Mouse (Mus musculus) gastrocnemius, postnatal 25 days (tissue): ENCODE results near the gene Kctd11. TPM values are rescaled to one million over a fixed set of nuclear protein-coding genes. Genes with fewer than 3 reads are reported as not detected.

ENCODE experiments used
- DNase-seq: peaks from one replicate; pipeline ENCODE4 v3.0.0; 2022
- microRNA-seq, 2 experiments: library from miRNA; unstranded; fragments of <30 nt; microRNA quantifications; one replicate each; pipeline ENCODE4 v1.2.0; 2021; ENCODE audit warnings: borderline replicate concordance in 2 of 2
- total RNA-seq, 2 experiments: library from RNA; stranded (reverse); gene quantifications; 1 replicate in 1 of 2; 2 replicates in 1 of 2; pipeline ENCODE4 v1.2.3; 2021

Gene Kctd11
- total RNA-seq, 2 experiments from 2014 or later: 1.7 to 2.2 TPM

- no peak for DNase-seq
Observed at GRCm38 (mm10) chr11:69849128-69849527, 32.1 kb downstream of the Kctd11 start.

- no peak for DNase-seq
Observed at GRCm38 (mm10) chr11:69848021-69848420, 33.2 kb downstream of the Kctd11 start.

DNA sequence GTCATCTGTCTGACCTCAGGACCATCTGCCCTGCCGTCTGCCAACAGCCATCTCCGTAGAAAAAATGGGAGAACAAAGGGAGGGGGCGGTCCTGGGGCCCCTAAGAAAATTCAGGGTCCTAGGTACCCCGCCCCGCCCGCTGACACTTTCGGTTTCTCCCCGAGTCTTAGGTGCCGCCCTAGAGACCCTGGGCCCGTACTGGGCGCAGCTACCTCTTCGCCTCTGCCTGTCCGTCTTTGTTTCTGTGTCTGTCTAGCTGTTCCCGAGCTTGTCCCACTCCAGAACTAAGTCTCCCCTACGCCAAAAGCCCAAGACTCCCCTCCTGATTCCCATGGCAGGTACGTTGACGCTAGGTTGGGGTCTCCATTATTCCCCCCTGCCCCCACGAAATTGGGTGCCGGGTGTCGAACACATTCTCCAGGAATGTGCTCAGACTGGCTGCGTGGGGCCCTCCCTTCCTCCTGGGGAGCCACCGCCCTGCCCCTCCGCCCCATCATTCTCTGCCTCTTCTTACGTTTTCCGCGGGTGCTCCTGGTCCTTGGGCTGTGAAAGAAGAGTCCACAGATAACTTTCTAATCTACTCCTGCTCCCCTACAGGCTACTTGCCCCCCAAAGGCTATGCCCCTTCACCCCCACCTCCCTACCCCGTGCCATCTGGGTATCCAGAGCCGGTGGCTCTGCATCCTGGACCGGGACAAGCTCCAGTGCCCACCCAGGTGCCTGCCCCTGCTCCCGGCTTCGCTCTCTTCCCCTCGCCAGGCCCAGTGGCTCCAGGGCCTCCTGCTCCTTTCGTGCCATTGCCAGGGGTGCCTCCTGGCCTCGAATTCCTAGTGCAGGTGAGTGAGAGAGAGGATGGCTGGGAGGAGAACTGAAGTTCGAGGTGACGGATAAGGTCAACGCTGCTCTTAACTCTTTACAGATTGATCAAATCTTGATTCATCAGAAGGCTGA lies 34.2 kb downstream of the Kctd11 start:
- peak; percentile 32 for DNase-seq

DNA sequence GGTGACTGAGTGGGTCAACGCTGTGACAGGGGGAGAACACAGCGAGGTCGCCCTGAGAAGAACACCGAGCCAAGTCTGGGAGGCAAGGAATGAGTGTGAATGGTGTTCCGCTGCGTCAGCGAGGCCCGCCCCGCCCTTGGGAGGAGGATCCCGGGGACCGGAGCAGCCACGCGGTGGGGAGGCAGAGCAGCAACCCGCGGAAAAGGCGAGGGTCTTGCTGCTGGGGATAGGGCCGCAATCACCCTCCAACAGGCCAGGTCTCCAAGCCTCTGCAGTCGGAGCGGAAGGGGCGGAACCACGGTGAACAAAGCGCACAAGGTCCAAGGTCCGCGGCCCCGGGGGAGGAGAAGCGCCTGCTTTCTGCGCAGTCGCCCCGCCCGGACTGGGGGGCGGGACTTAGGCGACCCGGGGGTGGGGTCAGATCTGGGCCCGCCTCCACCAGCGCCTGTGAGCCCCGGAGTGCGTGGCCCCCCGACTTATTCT lies 35.0 kb downstream of the Kctd11 start, which contains the start of gene Plscr3:
Gene Plscr3 (plus strand): TSS at position 179 of the 483 bp plus-strand sequence.
- peak; percentile 89 for DNase-seq

GRCm38 (mm10) chr11:69838714-69839104 lies 42.5 kb downstream of the Kctd11 start:
- no peak for DNase-seq

- DNase-seq: peak; percentile 96
Observed at GRCm38 (mm10) chr11:69837952-69838713, 43.1 kb downstream of the Kctd11 start, which contains the start of gene Tmem256. Gene Tmem256 (plus strand): TSS chr11:69838514.

DNA sequence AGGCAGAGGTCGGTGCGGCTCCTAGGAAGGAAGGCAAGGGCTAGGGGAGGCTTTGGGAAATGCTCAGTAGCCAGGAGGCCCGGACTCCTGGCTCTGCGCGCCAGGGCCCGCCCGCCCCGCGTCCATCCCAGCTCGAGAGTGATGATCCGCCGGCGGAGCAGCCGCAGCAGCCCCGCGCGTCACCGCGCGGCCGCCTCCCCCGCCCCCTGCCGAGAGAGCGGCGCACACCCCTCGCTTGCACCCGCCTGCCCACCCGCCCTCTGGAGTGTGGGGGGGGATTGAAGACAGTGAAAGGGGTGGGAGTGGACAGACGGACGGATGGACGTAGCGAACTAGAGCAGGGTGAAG lies 43.6 kb downstream of the Kctd11 start, which contains the start of gene Nlgn2:
Gene Nlgn2 (minus strand): TSS at position 181 of the 348 bp plus-strand sequence.
- no peak for DNase-seq

DNA sequence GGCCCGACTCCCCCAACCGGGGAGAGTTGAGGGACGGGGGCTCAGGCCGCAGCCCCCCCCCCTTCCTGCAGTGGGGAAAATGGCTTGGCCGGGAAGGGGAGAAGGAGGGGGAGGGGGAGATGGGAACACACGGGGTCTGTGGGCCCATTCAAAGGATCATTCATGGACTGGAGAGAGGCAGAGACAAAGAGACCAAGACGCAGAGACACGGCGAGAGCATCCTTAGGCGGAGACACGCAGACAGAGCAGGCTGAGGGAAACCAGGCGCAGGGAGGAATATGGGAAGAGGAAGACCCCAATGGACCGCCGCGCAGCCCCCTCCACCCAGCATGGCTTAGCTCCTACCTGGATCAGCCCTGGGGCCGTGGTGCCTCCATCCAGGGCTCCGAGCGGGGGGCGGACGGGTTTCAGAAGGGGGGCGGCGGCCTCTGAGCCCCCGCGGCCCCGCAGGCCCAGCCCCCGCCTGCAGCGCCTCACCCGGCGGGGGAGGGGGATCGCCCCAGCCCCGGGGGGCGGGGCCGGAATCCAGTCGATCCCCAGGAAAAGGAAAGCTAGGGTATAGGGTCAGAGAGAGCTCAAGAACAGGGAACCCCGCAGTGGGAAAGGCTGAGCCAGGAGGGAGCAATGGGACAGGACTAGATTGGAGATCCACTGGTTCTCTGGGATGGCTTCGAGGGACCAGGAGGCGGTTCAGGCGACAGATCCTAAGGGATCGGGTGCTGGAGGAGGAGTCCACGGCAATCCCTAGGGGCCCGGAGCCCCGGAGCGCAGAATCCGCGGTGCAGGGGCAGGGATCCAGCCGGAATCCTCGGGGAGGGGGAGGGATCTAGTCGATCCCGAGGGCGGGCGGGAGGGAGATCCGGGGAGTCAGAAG lies 44.3 kb downstream of the Kctd11 start:
- peak; percentile 58 for DNase-seq

DNA sequence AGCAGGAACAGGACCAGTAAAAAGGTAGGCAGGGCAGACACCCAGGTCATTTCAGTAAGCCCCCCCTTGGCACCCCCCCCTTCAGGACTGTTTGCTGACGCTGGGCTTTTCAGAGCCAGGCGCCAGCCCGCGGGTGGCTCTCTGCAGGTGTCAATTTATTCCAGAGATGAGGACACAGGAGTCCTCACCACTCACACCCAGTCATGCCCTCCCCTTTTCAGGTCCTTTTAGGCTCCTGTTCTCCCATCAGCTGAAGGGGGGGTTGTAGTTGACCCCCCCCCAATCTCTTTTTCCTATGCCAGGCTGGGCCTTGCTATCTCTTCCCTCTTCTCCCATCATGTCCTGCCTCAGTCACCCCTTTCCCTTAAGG lies 45.3 kb downstream of the Kctd11 start:
- DNase-seq: no peak

DNA sequence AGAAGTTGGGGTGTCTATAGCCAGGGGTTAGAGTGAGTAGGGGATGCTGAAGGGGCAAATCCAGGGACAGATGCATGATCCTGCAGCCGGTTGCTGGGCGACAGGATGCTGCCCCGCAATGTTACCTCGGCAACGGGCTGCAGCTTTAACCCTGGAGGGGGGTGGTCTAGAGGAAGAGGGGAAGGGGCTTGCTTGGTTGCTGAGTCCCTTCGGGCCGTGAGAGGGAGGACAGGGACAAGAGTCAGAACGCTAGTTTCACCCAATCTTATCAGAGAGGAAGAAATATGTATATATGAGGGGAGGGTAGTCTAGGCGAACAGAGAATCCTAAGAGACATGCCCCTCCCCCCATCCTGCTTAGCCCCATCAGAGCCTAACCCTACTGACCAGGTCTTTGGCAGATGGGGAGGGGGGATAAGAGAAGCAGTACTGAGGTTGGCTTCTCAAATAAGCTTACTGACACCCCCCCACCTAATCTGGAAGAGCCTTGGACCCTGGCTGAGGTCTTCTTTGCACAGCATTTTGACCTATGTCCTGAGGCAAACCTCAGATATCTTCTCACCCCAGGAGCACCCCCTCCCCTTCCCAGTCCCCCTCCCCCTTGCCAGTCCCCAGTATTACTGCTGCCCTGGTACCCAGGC lies 45.8 kb downstream of the Kctd11 start:
- DNase-seq: no peak

DNA sequence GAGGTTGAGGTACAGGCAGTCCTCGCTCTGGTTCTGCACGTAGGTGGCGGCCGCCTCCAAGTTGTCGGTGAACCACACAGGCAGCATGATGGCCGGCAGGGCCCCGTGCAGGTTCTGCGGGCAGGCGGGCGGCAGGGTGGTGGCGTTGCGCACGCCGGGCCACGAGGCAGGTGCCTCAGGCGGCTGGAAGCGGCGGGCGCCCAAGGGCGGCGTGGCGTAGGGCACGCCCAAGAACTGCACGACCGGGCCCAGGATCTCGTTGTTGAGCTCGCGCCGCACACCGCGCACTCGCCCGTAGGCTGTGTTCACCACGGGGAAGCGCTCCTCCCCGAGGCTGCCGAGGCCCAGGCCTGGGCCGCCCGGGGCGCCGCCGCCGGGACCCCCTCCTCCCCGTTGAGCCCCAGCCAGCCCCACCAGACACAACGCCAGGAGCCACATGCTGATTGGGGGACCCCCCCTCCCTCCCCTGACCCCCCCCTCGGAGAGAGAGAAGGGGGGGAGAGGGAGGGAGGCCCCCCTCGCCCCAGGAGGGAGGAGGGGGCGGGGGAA lies 47.1 kb downstream of the Kctd11 start:
- no peak for DNase-seq

DNA sequence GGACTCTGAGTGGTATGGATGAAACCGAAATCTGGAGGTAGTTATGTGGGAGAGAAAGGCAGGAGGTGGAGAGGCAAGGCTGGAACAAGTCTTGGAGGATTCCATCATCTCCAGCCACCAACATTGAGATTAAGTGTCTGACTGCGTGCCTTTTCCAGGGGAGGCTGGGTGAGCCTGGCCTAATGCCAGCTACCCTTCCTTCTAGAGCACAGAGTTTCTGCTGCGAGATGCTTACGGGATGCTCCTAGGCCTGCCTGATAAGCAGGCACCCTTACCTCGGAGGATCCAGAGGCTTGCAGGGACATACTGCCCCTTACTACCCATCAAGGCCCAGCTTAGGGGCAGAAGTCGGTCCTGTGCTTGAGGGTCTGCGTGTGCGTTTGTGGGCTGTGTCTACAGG lies 47.7 kb downstream of the Kctd11 start:
- no peak for DNase-seq

DNA sequence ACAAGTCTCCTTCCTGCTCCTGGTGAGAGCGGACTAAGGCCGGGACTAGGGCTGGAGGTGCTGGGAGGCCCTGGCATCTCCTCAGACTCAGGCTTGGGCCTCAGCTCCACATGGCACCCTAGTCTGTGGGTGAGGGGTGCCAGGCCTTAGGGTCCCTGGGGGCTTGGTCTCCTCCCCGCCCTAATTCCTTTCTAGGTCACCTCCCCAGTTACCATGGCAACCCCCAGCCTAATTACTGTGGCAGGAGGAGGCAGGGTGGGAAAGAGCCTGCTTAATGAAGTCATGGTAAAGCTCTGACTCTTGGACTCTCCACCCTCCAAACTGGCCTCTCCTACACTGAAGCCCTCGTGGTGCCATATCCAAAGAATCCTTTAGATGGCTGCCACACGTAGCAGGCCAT lies 52.4 kb downstream of the Kctd11 start:
- no peak for DNase-seq

Small RNAs within 50 kb of the gene (microRNA-seq; reads per million reads assigned to microRNA genes)
- gene Mir6924: 0 reads per million in 2 experiments

Other genes with a start within 250 kb of the Kctd11 start
- 10 to 100 TPM; 76.0 to 77.1 TPM for gene Fxr2, start 248.4 kb downstream of the Kctd11 start, total RNA-seq
- not detected for gene Sox15, start 226.1 kb downstream of the Kctd11 start, total RNA-seq
- gene Mpdu1, start 218.8 kb downstream of the Kctd11 start, total RNA-seq: 10 to 100 TPM in 1 of 2 experiments, 1 to 10 TPM in 1; 6.6 to 10.0 TPM
- 1 to 10 TPM; 1.3 to 9.1 TPM for gene Cd68, start 215.3 kb downstream of the Kctd11 start, total RNA-seq
- gene Eif4a1, start 209.0 kb downstream of the Kctd11 start, total RNA-seq: 100 to 1,000 TPM in 1 of 2 experiments, 10 to 100 TPM in 1; 99.8 to 102 TPM
- 10 to 100 TPM; 19.1 to 23.5 TPM for gene Senp3, start 199.3 kb downstream of the Kctd11 start, total RNA-seq
- gene Tnfsf13, start 195.6 kb downstream of the Kctd11 start, total RNA-seq: 1 to 10 TPM in 1 of 2 experiments, under 1 TPM in 1; 0.67 to 1.5 TPM
- 10 to 100 TPM in 1 of 2 experiments, 1 to 10 TPM in 1; 8.3 to 11.6 TPM for gene Tnfsf12, start 185.6 kb downstream of the Kctd11 start, total RNA-seq
- 1 to 10 TPM in 1 of 2 experiments, under 1 TPM in 1; 0.87 to 2.1 TPM for gene Tnfsfm13, start 185.3 kb downstream of the Kctd11 start, total RNA-seq
- 10 to 100 TPM; 24.7 to 27.5 TPM for gene Polr2a, start 122.8 kb downstream of the Kctd11 start, total RNA-seq
- not detected for gene Slc35g3, start 119.4 kb downstream of the Kctd11 start, total RNA-seq
- 10 to 100 TPM; 23.0 to 28.1 TPM for gene Zbtb4, start 115.5 kb downstream of the Kctd11 start, total RNA-seq
- 10 to 100 TPM; 36.2 to 53.1 TPM for gene Chrnb1, start 85.5 kb downstream of the Kctd11 start, total RNA-seq
- 1 to 10 TPM; 6.3 to 6.7 TPM for gene Fgf11, start 79.5 kb downstream of the Kctd11 start, total RNA-seq
- gene Tmem102, start 75.8 kb downstream of the Kctd11 start, total RNA-seq: under 1 TPM; 0.18 to 0.35 TPM
- gene Gm39566, start 66.1 kb downstream of the Kctd11 start, total RNA-seq: not detected
- gene Spem2, start 62.9 kb downstream of the Kctd11 start, total RNA-seq: not detected
- gene Spem1, start 59.2 kb downstream of the Kctd11 start, total RNA-seq: not detected
- gene Nlgn2, start 43.6 kb downstream of the Kctd11 start, total RNA-seq: 1 to 10 TPM; 3.1 to 3.9 TPM
- 100 to 1,000 TPM; 126 to 144 TPM for gene Tmem256, start 42.9 kb downstream of the Kctd11 start, total RNA-seq
- gene Plscr3, start 35.0 kb downstream of the Kctd11 start, total RNA-seq: 10 to 100 TPM; 10.8 to 13.7 TPM
- gene Tnk1, start 22.7 kb downstream of the Kctd11 start, total RNA-seq: under 1 TPM in 1 of 2 experiments, not detected in 1; 0.11 TPM
- not detected for gene Tmem95, start 3.4 kb downstream of the Kctd11 start, total RNA-seq
- gene Acap1, start 14.1 kb upstream of the Kctd11 start, total RNA-seq: under 1 TPM; 0.26 to 0.38 TPM
- gene 2810408A11Rik, start 19.6 kb upstream of the Kctd11 start, total RNA-seq: not detected
- 10 to 100 TPM; 25.4 to 26.0 TPM for gene Neurl4, start 19.7 kb upstream of the Kctd11 start, total RNA-seq
- 10 to 100 TPM; 34.6 to 35.2 TPM for gene Gps2, start 32.5 kb upstream of the Kctd11 start, total RNA-seq
- gene Eif5a, start 40.6 kb upstream of the Kctd11 start, total RNA-seq: 100 to 1,000 TPM; 417 to 422 TPM
- 10 to 100 TPM; 10.4 to 10.9 TPM for gene Ybx2, start 54.4 kb upstream of the Kctd11 start, total RNA-seq
- 100 to 1,000 TPM; 306 to 340 TPM for gene Slc2a4, start 66.8 kb upstream of the Kctd11 start, total RNA-seq
- under 1 TPM in 1 of 2 experiments, not detected in 1; 0.91 TPM for gene Cldn7, start 83.4 kb upstream of the Kctd11 start, total RNA-seq
- gene Ctdnep1, start 99.8 kb upstream of the Kctd11 start, total RNA-seq: 100 to 1,000 TPM; 195 to 205 TPM
- 10 to 100 TPM; 37.0 to 44.2 TPM for gene Elp5, start 101.1 kb upstream of the Kctd11 start, total RNA-seq
- gene Gabarap, start 109.7 kb upstream of the Kctd11 start, total RNA-seq: 100 to 1,000 TPM; 148 to 170 TPM
- gene Phf23, start 114.4 kb upstream of the Kctd11 start, total RNA-seq: 10 to 100 TPM; 15.0 to 16.1 TPM
- gene Dvl2, start 119.2 kb upstream of the Kctd11 start, total RNA-seq: 1 to 10 TPM; 3.7 to 4.1 TPM
- gene Acadvl, start 134.0 kb upstream of the Kctd11 start, total RNA-seq: 100 to 1,000 TPM; 342 to 380 TPM
- 1 to 10 TPM; 5.6 to 6.9 TPM for gene Dlg4, start 135.5 kb upstream of the Kctd11 start, total RNA-seq
- gene Asgr1, start 172.7 kb upstream of the Kctd11 start, total RNA-seq: not detected
- gene Asgr2, start 211.2 kb upstream of the Kctd11 start, total RNA-seq: not detected
- 1 to 10 TPM; 2.5 to 3.6 TPM for gene Mgl2, start 248.9 kb upstream of the Kctd11 start, total RNA-seq